Mouse (Mus musculus) heart, adult 2 months (tissue): ENCODE results near the gene Maml3. TPM values are rescaled to one million over a fixed set of nuclear protein-coding genes. Genes with fewer than 3 reads are reported as not detected.

Experiments
- DNase-seq, 2 experiments: peaks; one replicate each; pipeline ENCODE4 v3.0.0; 2021
- H3K27ac ChIP-seq: fragments of 200-600 bp; 2 replicates; pipeline ENCODE4 v1.8.1; 2022
- H3K27me3 ChIP-seq: fragments of 200-500 bp; 2 replicates; pipeline ENCODE4 v1.6.1; 2012; ENCODE audit warnings: mild to moderate bottlenecking, low read length, inconsistent platforms, mixed read lengths; ENCODE audit not compliant: control insufficient read depth, insufficient read depth
- H3K36me3 ChIP-seq: fragments of 200-500 bp; 2 replicates; pipeline ENCODE4 v1.6.1; 2012; ENCODE audit warnings: low read length, inconsistent platforms; ENCODE audit not compliant: control insufficient read depth, insufficient read depth
- H3K4me1 ChIP-seq: fragments of 200-500 bp; 2 replicates; pipeline ENCODE4 v1.6.1; 2011; ENCODE audit warnings: low read length; ENCODE audit not compliant: control insufficient read depth, insufficient read depth
- H3K4me3 ChIP-seq: fragments of 200-600 bp; 2 replicates; pipeline ENCODE4 v1.8.1; 2022
- H3K79me2 ChIP-seq: fragments of 200-500 bp; replicated peaks from 2 replicates; pipeline ENCODE4 v1.6.1; 2012; ENCODE audit warnings: mild to moderate bottlenecking, inconsistent platforms, low read length, moderate library complexity, mixed read lengths; ENCODE audit not compliant: control insufficient read depth, insufficient read depth
- H3K9ac ChIP-seq: fragments of 200-500 bp; 2 replicates; pipeline ENCODE4 v1.6.1; 2012; ENCODE audit warnings: low read depth, mild to moderate bottlenecking, control low read depth, inconsistent platforms, low read length, mixed read lengths
- CTCF ChIP-seq: fragments of 200-600 bp; IDR thresholded peaks from 2 replicates; pipeline ENCODE4 v1.8.1; 2022; ENCODE audit warnings: antibody characterized with exemption, mild to moderate bottlenecking, moderate library complexity
- EP300 ChIP-seq: fragments of 200-500 bp; IDR thresholded peaks from 2 replicates; pipeline ENCODE4 v1.6.1; 2011; ENCODE audit warnings: low read depth, low read length, control low read depth; ENCODE audit not compliant: insufficient read depth
- POLR2A ChIP-seq: fragments of 200-500 bp; IDR thresholded peaks from 2 replicates; pipeline ENCODE4 v1.6.1; 2011; ENCODE audit warnings: mild to moderate bottlenecking, low read depth, low read length, control low read depth; ENCODE audit not compliant: insufficient read depth
- WGBS: fragments of 180-500 bp; shearing (Covaris S2); methylation state at CpG from one replicate; pipeline ENCODE4 v1.1.7; 2018; 5-methylcytosine and 5-hydroxymethylcytosine counted together
- intact Hi-C: fragments of 180-260 bp; cut with DNase I; formaldehyde crosslinking; loops from one replicate; pipeline ENCODE4 v1.15.1; 2025
- polyA plus RNA-seq: library from polyadenylated mRNA; depleted of rRNA; stranded (reverse); fragments of >200 nt; gene quantifications from 2 replicates; pipeline ENCODE4 v1.2.3, GENCODE M21; 2012
- total RNA-seq, 2 experiments: library from RNA; stranded (reverse); gene quantifications; 2 replicates each; pipeline ENCODE4 v1.2.3; 2021

The Maml3 gene
- total and polyA plus RNA-seq, 3 experiments, result 1.9 to 2.8 (median 2.7) TPM

GRCm38 (mm10) chr3:51742405-51742804, 362.5 kb downstream of the Maml3 start:
- no peak overlapping the region for H3K27ac ChIP-seq

DNA sequence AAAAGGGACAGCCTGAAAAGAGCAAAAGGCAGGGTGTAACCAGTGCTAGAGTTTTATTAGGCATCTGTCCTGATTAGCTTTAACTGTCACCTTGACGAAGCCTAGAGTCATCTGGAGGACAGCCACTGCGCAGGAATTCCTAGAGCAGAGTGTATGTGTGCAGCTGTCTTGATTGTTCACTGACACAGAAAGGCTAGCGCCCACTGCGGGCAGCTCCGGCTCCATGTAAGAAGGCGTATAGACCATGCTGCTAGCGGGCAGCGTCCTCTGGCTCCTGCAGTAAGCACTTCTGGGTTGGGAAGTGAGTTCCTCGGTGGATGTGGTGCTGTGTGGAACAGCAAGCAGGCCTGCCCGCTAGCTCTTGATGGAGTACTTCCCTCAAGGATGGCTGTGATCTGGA, 363.1 kb downstream of the Maml3 start:
- Histone ChIP-seq H3K4me3 (no peak overlapping the region), H3K79me2 (no peaks in the 10 kb centered on the region), H3K27me3 (no peaks in the 10 kb centered on the region), H3K4me1 (no peaks in the 10 kb centered on the region; the same call in none of the 2 replicates), H3K9ac (no peak overlapping the region), H3K27ac (no peak overlapping the region), H3K36me3 (no peaks in the 10 kb centered on the region)
- DNase-seq, result peak in 1 of 2 experiments; percentile 40
- TF ChIP-seq CTCF, result peak; percentile 56
- TF ChIP-seq POLR2A, result no peak
- 0 out of 2 replicates have a peak, but pooled peaks have one; percentile 26 for TF ChIP-seq EP300
- intact Hi-C loops, result no loop called here
- WGBS, result 64% methylated on average over 10 of the region's 10 CpGs

More at GRCm38 (mm10) chr3:51742405-51742804, 362.5 kb downstream of the Maml3 start:
- no peak overlapping the region for H3K4me3 ChIP-seq
- intact Hi-C loops, result no loop called here
- TF ChIP-seq EP300, result no peak
- no peak for TF ChIP-seq POLR2A
- TF ChIP-seq CTCF, result no peak
- H3K79me2 ChIP-seq, result no peaks in the 10 kb centered on the region
- H3K9ac ChIP-seq, result no peak overlapping the region
- DNase-seq, result no peak
- no peaks in the 10 kb centered on the region; the same call in 1 of the 2 replicates for H3K4me1 ChIP-seq
- H3K27me3 ChIP-seq, result no peaks in the 10 kb centered on the region
- no peaks in the 10 kb centered on the region for H3K36me3 ChIP-seq
- WGBS, result 76% methylated on average over 6 of the region's 6 CpGs

GRCm38 (mm10) chr3:51739835-51740112, 365.1 kb downstream of the Maml3 start:
- H3K9ac ChIP-seq, result no peak overlapping the region
- H3K79me2 ChIP-seq, result no peaks in the 10 kb centered on the region
- no peak for DNase-seq
- H3K36me3 ChIP-seq, result no peaks in the 10 kb centered on the region
- no peak overlapping the region for H3K27ac ChIP-seq
- no peaks in the 10 kb centered on the region for H3K27me3 ChIP-seq
- no peak overlapping the region for H3K4me3 ChIP-seq
- intact Hi-C loops, result loop anchor here (5.0 kb wide), 1 partner anchor 37 kb away; no protein-coding TSS in a partner anchor
- H3K4me1 ChIP-seq, result no peaks in the 10 kb centered on the region; the same call in none of the 2 replicates
- TF ChIP-seq EP300 (no peak), POLR2A (no peak), CTCF (no peak)

DNA sequence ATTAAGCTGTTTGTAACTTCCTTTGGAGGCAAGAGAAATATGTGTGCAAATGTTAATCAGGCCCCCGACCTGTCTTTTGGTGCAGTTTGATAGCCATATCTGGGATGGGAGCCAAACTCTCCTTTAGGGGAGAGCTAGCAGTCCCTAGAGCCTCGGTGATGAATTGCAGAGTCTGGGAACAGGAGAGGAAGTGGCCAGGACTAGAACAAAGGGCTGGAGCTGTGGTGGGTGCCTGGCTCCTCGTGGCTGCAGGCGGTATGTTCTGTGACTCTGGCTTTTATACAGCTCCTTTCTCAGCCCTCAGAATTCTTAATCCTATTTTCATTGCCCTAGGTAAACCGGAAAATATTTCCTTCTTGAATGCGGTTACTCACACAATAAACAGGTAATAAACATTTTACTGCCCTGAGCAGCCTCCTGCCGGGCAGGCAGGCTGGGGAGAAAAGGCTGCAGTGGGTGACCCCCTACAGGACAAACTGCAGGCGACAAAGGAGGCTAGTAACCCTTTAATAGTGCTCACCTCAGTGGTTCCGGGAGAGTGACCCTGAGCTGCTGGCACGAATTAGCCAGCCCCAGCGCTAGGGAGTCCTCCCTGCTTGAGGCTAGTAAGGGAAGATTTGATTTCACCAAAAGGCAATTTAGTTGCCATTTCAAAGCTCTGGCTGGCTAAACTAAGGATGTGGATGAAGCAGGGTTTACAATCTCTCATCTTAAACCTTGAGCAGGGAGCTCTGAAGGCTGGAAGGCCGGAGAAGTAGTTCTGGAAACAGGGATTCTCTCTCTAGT, 365.6 kb downstream of the Maml3 start:
- intact Hi-C loops, result loop anchor here (5.0 kb wide), 1 partner anchor 37 kb away; no protein-coding TSS in a partner anchor
- Histone ChIP-seq H3K36me3 (no peaks in the 10 kb centered on the region), H3K27me3 (no peaks in the 10 kb centered on the region), H3K27ac (no peak overlapping the region), H3K4me1 (no peaks in the 10 kb centered on the region; the same call in none of the 2 replicates), H3K4me3 (no peak overlapping the region), H3K9ac (no peak overlapping the region), H3K79me2 (no peaks in the 10 kb centered on the region)
- no peak for TF ChIP-seq EP300
- peak; percentile 50 for TF ChIP-seq CTCF
- DNase-seq, result no peak
- WGBS, result 25% methylated on average over 12 of the region's 12 CpGs

- no peak for DNase-seq
- Histone ChIP-seq H3K79me2 (no peaks in the 10 kb centered on the region), H3K9ac (no peak overlapping the region), H3K4me1 (no peaks in the 10 kb centered on the region; the same call in none of the 2 replicates), H3K4me3 (no peak overlapping the region), H3K27me3 (no peaks in the 10 kb centered on the region), H3K36me3 (no peaks in the 10 kb centered on the region), H3K27ac (no peak overlapping the region)
- no peak for TF ChIP-seq EP300
- TF ChIP-seq POLR2A, result no peak
- TF ChIP-seq CTCF, result no peak
- intact Hi-C loops, result no loop called here
- WGBS, result 32% methylated on average over 3 of the region's 3 CpGs
Observed at GRCm38 (mm10) chr3:51733685-51734084, 371.2 kb downstream of the Maml3 start.

DNA sequence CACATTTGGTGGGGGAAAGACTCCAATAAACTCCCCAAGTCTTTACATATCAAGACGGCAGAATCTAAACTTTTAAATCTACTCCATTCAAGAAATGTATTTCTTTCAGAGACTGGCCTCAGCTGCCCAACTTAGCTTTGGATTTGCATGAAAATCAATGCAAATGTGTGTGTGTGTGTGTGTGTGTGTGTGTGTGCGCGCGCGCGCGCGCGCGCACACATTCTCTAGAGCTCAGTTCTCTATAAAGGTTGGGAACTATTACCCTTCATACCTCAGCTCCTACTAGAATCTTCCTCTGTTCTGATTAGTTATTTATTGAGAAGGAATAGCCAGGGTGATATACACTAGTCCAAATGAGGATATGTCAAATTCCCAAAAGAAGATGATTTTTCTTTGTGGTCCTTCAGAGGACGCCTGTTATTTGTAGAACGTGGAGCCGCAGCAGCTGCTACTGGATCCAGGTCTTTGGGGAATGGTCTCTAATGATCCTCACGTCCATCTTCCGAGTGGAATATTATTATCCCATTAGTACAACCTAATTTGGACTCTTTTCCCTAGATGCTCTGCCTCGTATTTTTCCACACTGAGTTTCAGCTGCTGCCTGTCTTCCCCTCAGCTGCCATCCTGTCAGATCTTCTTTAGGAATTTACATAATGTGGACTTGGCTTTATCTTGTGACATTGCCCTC, 372.8 kb downstream of the Maml3 start:
- WGBS, result 88% methylated on average over 16 of the region's 16 CpGs
- Histone ChIP-seq H3K4me1 (peaks cover 2% of the 10 kb centered on the region), H3K4me3 (no peak overlapping the region), H3K79me2 (no peaks in the 10 kb centered on the region), H3K27me3 (no peaks in the 10 kb centered on the region), H3K9ac (no peak overlapping the region), H3K36me3 (peaks cover 3% of the 10 kb centered on the region; the same call in 1 of the 2 replicates), H3K27ac (no peak overlapping the region)
- no peak for TF ChIP-seq EP300
- TF ChIP-seq POLR2A, result no peak
- no peak for TF ChIP-seq CTCF
- no peak for DNase-seq
- intact Hi-C loops, result no loop called here
